Mouse (Mus musculus) erythroblast, embryonic 14.5 days (primary cell): ENCODE measurements around the gene Pank4.

Source experiments
- GATA1 ChIP-seq: IDR thresholded peaks from 2 replicates; pipeline ENCODE4 v1.6.1; 2012; ENCODE audit warnings: low read length, inconsistent platforms, mixed read lengths
- TAL1 ChIP-seq: IDR thresholded peaks from 3 replicates; pipeline ENCODE4 v1.6.1; 2012; ENCODE audit warnings: low read length, inconsistent platforms, mixed read lengths

DNA sequence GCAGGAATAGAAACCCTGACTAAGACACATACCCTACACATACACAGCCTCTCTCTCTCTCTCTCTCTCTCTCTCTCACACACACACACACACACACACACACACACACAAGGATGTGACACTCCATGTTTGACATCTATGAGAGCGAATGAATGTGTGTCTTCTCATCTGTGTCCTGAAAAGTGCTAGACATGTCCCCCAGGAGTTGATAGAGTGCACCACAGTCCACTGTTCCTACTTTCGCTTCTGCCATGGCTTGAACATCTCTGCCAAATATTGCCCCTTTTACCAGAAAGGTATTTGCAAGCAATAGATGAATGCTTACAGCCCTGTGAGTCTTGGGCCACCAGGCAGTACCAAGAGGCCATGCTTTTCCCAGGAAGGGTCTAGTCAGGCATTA, 23.8 kb upstream of the Pank4 start:
- no peak for TF ChIP-seq TAL1
- no peak for TF ChIP-seq GATA1
